Mouse (Mus musculus): ENCODE results near the gene Npas2.

Npas2 gene

DNA sequence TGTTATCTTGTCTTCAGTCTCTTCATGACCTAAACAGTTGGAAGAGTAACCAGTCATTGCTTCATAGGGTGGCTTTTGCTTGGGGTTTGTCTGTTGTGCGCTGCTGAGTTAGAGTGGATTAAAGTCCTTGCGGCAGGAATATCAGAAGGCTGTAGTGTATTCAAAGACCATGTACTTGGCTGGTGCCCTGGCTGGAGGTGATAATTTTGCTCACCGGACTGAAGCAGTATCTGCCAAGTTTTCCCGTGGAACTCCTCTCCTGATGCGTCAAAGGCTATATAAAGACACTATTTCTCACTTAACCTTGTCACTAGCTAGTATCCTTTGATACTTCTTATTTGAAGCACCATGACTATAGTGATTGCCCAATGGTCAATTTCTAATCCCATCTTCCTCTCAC is 34.9 kb downstream of the Npas2 start:
- DNase-seq: no peak

- no peak for DNase-seq
These were observed 36.5 kb downstream of the Npas2 start for GRCm38 (mm10) chr1:39230021-39230420.

DNA sequence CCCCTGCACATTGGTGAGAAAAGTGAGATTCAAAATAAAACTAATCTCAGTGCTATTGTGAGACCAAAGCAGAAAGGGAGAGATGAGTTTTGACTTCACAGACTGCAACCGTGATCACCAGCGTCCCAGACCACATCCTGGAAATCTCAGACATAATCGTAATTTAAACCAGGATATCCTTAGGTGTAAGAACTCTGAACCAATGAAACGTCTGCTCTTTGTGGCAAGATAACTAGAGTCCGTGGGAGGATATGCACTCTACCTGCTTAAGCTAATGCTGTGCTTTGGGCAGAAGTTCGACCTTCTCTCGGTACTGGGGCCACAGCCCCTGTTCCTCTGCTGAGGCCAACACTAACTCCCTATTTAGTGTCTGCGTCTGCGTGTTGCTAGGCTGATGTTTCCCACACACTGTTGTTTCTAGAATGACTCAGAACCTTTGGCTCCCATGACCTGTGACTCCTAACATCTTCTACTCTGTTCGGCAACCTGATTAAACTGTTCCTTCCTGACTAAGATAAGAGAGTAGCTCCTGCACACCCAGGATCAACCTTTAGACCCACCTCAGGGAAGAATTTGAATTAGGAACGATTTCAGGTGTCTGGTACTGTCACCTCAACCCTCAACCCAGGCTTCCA is 41.4 kb downstream of the Npas2 start:
- DNase-seq: no peak

DNA sequence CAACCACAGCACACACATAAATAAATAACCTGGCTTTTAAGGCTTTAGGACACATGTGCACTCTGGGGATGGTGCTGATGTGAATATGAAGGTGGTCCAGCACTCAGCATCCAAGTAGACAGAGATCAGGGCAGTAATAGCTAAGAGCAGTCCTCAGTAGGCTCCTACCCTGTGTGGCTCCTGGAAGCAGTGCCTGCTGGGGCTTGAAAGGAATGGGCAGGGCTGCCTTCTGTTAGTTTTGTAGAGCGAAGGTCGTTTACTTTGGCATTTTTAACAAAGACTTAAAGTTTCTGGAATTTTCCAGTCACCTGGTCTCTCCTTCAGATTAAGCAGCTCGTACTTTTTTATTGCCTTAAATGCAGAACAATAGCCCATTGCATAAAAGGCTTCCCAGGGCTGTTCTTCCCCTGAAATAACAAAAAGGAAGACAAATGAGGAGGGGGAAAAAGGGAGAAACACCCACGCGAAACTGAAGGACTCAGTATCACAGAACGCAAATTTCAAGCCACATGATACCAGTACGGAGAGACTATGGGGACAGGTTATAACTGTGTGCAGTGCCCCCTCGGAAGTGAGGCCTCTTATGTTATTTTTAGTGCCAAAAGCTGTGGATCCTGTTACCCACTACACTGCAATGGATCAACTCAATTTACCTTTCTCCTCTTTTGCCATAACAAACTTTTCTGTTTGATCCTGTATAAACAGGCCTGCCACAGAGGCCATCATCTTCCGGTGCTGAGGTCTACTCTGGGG is 44.1 kb downstream of the Npas2 start:
- DNase-seq: no peak

DNA sequence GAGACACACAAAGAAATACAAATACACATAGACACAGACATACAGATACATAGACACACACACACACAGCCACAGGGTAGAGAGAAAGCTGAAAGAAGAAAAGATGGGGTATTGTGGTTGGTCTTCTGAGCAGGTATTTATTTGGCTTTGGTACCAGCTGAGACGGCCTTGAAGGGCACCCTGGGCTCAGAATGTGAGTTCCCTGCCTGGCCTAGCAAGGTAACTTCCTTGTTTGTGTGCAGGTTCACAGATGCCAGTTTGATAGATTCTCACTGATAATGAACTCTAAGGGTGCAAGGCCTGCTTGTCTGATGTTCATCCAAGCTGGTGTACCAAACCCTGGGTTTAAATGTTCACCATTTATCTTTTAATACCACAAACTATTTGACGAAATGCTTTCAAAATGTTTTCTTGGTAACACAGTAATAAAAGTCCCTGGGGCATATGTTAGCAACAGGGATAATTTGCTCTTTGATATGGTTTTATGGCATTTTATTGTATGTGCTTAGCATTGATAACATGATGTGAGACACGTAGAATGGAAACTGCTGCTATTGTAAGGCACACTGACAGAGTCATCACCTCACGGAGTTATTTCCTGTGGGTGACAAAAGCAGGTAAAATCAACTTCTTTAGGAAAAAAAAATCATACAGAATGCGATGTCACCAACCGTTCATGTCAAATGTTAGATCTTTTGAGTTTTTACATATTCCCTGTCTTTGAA is 47.5 kb downstream of the Npas2 start:
- no peak for DNase-seq

DNA sequence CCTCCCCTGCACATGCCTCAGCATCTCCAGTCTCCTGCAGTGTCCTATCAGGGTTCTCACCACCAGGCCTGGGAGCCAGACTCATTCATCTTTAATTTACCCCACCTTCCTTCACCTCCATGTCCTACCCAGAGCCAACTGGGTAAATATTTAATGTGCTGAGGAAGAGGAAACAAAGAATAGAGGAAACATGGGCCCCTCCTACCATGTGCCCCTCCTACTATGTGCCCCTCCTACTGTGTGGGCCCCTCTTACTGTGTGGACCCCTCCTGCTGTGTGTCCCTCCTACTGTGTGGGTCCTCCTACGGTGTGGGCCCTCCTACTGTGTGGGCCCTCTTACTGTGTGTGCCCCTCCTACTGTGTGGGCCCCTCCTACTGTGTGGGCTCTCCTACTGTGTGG is 51.2 kb downstream of the Npas2 start:
- DNase-seq: no peak

GRCm38 (mm10) chr1:39251679-39252078 is 58.1 kb downstream of the Npas2 start:
- DNase-seq: no peak

GRCm38 (mm10) chr1:39253771-39254170 is 60.2 kb downstream of the Npas2 start:
- DNase-seq: peak; percentile 44

GRCm38 (mm10) chr1:39256051-39256450 is 62.5 kb downstream of the Npas2 start:
- DNase-seq: no peak

- DNase-seq: peak; percentile 19
These were observed 63.2 kb downstream of the Npas2 start for GRCm38 (mm10) chr1:39256513-39257330.

DNA sequence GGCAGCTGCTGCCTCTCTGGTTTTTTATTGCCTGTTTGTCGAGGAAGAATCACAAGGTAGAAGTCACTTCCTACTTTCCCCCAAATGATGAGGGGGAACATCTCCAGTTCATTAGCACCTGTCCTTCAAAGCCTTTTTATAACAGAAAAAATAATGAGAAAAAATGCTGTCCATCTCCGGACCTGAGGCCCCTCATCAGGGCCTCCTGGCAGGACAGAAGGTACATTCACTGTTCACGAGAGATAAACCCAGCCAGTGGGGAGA is 63.7 kb downstream of the Npas2 start:
- DNase-seq: no peak

- DNase-seq: no peak
These were observed 66.1 kb downstream of the Npas2 start for GRCm38 (mm10) chr1:39259668-39260067.

- no peak for DNase-seq
These were observed 66.8 kb downstream of the Npas2 start for GRCm38 (mm10) chr1:39260183-39260978.

GRCm38 (mm10) chr1:39266843-39267512 is 73.4 kb downstream of the Npas2 start:
- DNase-seq: no peak

GRCm38 (mm10) chr1:39272976-39273375 is 79.4 kb downstream of the Npas2 start:
- no peak for DNase-seq

- DNase-seq: no peak
These were observed 86.9 kb downstream of the Npas2 start for GRCm38 (mm10) chr1:39280391-39280790.

- peak; percentile 46 for DNase-seq
These were observed 87.7 kb downstream of the Npas2 start for GRCm38 (mm10) chr1:39280989-39281875.

DNA sequence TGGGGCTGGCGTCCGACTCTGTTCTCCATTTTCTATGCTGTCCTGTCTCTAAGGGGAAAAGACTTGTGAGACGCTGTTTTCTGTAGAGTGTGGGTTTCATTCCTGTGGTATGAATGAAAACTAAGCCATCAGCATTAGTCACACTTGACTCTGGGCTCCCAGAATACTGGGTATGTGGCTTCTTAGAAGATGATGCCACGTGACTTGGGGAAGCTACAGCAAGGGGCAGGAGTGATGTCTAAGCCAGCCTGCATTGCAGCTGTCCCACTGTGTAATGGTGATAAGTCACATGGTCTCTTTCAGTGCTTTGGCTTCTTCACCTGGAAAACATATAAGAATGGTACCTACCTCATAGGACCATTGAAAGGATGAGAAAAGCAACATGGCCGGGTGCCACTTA is 88.4 kb downstream of the Npas2 start:
- DNase-seq: no peak

GRCm38 (mm10) chr1:39283323-39283722 is 89.8 kb downstream of the Npas2 start:
- DNase-seq: peak; percentile 47

DNA sequence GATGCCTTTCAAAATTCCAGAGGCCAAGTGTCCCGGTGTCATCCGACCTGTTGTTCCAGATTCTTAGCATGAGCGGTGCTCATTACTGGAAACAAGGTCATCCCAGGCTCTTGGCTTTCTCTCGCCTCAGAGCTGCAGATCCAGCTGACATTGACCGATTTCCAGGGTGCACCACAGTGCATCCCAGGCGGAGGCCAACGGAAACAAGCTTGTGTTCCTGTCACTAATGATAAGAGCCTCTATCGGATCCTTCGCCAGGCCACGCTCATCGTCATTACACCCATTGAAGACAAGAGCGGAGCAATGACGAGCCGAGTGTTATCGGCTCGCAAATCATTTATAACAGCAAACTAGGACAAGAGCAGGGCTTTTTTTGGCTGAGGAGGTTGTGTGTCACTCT is 91.3 kb downstream of the Npas2 start:
- DNase-seq: peak; percentile 39

DNA sequence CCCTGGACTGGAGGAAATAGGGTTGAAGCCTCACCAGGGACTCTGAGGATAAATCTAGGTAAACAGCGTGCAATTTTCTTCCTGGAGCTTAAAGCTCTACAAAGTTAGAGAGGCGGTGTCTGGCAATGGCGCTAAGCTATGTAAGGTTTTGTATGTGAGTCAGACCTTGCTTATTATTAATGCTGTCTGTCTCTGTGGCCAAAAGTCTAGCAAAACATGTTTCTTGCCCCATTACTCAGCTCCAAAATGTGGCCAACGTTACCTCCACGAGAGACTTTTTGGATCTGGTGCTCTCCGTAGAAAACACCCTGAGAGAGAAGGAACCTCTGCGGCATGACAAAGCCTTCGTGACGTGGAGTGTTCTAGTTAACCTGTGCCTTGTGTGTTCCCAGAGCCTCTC is 93.5 kb downstream of the Npas2 start:
- no peak for DNase-seq
